Mouse (Mus musculus) kidney, postnatal 25 days (tissue): ENCODE data around the gene Igfbp2.

ENCODE experiments used
- DNase-seq, 2 experiments: peaks; one replicate each; pipeline ENCODE4 v3.0.0; 2021; ENCODE audit warnings: mixed read lengths in 2 of 2

Gene Igfbp2

DNA sequence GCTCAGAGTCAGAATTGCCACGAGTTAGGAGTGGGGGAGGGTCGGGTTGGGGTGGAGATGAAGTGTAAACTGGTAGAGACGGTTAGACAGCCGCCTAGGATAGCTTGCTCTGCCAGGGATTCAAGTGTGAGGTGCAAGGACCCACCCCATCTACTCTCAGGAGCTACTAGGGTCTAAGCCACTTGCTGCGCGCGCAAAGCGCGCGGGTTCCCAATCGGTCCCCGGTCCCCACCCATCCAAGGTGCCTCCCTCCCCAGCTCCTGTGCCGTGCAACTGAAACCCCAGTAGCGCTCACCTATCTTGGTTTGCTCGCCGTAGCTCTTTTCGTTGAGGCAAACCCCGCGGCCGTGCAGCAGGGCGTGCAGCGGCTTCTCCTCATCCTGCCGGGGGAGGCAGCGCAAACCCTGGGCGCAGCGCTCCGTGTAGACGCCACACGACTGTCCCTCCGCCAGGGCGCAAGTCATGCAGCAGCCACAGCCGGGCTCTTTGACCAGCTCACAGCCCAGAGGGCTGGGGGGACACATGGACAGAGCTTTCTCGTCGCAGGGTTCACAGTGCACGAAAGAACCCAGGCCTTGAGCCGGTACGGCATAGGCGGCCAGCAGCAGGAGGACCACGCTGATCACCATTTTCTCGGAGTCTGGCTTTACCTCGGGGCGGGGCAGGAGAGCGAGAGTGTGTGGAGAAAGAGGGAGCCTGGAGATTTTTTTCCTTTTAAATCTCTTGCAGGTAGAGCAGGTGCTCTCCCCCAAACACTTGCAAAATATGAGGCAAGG, 49.4 kb downstream of the Igfbp2 start:
- peak; percentile 61 to 73 for DNase-seq

DNA sequence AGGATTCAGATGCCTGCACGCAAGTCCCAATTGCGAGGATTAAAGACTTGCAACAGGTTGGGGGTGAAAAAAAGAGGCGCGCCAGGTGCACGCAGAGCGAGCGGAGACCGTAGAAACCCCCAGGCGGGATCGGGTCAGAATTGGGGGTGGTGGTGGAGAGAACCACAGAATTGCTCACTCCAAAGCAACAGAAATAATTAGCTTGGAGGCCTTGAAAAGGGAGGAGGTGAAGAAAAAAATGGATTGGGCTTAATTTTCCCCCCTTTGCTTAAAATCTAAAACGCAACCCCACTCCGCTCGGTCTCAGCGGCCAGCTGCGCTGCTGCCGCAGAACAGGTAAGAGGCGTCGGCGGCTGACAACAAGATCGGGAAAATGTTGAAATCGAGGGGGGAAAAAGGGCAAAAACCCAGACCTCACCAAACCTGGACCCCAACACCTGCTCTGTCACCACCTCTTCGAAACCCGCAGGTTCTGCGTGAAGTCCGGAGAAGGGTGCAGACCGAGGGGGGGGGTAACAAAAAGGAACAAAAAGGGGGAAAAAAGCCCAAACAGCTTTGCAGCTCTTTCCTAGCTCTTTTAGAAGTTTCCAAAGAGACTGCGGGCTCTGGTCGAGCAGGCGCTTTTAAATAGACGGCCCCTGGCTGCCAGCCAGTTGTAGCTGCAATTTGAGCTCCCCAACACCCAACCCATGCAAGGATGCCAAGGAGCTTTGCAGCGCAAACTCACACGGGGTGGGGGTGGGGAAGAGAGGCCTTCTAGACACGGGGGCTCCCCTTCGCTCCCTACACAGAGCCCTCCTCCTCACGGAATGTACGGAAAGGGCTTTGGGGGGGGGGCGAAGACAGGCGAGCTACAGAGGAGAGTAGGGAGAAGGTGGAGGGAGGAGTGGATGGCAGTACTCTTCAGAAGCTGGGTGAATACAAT, 50.2 kb downstream of the Igfbp2 start, which contains the start of gene Igfbp5:
Gene Igfbp5 (minus strand): TSS at position 598 of the 925 bp plus-strand sequence.
- DNase-seq = peak; percentile 93 to 96

DNA sequence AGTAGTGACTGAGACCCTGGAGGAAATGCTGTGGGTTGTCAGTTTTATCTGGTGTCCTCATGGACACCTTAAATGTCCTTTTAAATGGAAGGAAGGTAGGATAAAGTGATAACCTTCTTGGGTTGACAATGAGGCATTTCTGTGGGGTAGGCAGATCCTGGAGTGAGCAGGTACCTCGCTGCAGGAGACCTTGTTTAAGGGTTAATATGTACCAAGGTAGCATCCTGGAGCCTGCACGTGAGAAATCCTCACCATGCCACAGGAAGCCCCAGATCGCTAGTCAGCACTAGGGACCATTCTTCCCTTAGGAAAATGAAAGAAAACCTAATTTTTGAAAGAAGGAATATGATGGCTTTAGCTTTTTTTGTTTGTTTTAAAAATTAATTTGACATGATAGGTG, 51.4 kb downstream of the Igfbp2 start:
- no peak for DNase-seq

GRCm38 (mm10) chr1:72876111-72876510, 51.8 kb downstream of the Igfbp2 start:
- no peak for DNase-seq

GRCm38 (mm10) chr1:72877892-72878291, 53.6 kb downstream of the Igfbp2 start:
- DNase-seq = peak; percentile 68 to 70

DNA sequence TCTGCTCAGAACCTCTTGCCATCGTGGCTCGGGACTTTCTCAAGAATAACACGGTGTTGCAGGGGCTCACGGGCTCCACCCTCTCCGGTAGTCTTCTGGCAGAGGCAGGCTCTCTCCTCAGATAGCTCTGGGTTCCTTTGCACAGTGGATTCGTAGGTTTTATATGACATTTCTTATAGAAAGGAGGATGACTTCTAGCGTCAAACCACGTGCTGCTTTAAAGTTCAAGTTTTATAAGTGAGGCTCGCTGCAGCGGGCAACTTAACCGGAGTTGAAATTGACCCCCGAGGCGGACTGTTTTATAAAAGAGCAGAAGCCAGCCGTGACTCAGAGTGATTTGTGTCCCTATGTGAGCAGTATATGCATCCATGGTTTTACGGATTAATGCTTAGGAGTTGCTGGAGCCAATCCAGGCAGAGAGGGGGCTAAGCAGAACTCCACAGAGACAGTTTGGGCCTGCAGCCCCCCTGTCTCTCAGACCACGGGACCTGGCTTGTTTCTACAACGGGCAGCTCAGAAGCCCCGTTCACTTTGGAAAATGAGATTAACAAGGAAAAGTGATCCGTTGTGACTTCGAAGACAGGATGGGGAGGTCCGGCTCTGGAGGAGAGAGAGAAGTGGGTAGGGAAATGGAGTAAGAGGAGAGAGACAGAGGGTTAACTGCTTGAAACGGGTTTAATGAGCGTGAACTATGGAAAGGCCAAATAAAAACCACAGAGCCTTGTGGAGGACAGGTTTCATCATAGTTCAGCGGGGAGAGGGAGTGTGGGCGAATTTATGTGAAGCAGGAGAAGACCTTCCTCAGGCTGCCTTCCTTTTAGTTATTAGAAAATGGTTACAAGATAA, 54.4 kb downstream of the Igfbp2 start:
- no peak for DNase-seq

DNA sequence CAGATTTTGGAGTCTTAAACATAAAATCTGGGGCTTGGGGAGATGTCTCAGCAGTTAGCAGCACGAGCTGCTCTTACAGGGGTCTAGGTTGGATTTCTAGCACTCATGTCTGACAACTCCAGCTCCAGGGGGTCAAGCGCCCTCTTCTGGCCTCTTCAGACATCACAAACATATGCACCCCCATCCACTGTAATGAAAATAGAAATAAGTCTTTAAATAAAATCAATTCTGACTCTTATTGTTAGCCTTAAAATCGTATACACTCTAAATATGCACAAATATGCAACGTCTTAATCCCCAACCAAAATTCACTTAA, 55.0 kb downstream of the Igfbp2 start:
- DNase-seq = no peak

GRCm38 (mm10) chr1:72885111-72885818, 61.0 kb downstream of the Igfbp2 start:
- no peak for DNase-seq

DNA sequence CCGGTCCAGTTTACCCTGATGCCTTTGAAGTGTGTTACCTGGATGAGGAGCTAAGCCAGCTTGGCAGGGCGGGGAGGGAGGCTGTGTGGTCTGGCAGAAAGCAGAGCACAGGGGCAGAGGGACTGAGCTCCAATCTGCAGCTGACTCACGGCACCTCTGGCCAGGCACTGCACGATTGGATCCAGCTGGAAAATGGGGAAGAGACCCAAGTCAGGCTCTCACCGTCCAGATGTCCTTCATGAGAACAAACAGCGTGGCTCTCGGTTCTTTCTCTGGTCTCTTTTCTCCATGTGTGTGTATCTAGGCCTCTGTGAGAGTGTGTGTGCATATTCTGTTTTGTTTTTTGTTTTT, 61.5 kb downstream of the Igfbp2 start:
- DNase-seq = no peak

DNA sequence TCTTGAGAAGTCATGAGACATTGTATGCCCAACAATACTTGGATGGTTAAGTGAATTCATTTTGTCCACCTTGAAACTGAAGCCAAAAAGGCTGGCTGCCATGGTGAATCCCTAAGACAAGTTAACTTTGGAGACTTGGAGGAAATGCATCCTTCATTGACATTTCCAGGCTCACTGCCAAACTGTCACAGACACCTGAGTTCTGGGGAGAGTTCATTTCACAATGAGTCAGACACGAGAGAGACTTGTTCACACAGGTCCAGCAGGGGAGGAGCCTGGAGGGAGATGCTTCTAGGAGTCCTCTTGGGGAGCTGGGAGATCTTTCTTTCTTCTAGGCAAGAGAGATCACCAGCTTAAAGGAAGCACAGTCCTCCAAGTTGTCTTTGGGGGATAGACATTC, 63.6 kb downstream of the Igfbp2 start:
- DNase-seq = no peak

GRCm38 (mm10) chr1:72895821-72896220, 71.5 kb downstream of the Igfbp2 start:
- DNase-seq = no peak
